Mouse (Mus musculus): ENCODE measurements around the gene Fam83c. TPM values are rescaled to one million over a fixed set of nuclear protein-coding genes. Genes with fewer than 3 reads are reported as not detected.

Gene Fam83c
- polyA plus RNA-seq (2016; fragmentation: Nextera tagmentation; extraction: Ambion mirVana), result 0.36 and 0.38 TPM in 2 replicates

GRCm38 (mm10) chr2:155834732-155835131, at the start of gene Fam83c:
TSS of gene Fam83c (minus strand) at chr2:155834854.
- Histone ChIP-seq H3K27me3 (0 out of 2 replicates have a peak, but pooled peaks cover 11% of the 10 kb centered on the region), H3K4me2 (replicated peaks) (no peak within 1 kb of the TSS), H3K36me3 (no peaks in the 10 kb centered on the region), H3K27ac (no peak within 1 kb of the TSS), H3K9me3 (no peaks in the 10 kb centered on the region), H3K4me1 (no peaks in the 10 kb centered on the region), H3K9ac (no peak within 1 kb of the TSS), H3K4me3 (no peak within 1 kb of the TSS)
- no peak for ATAC-seq (ENCODE audit: insufficient number of reproducible peaks, insufficient read depth, low FRiP score, low TSS enrichment)
- 58% methylated on average over 9 of the region's 9 CpGs for WGBS

- Histone ChIP-seq H3K9me3 (no peaks in the 10 kb centered on the region), H3K4me2 (replicated peaks) (no peak overlapping the region), H3K4me3 (no peak overlapping the region), H3K27me3 (no peaks in the 10 kb centered on the region), H3K9ac (no peak overlapping the region), H3K36me3 (peaks cover 34% of the 10 kb centered on the region), H3K27ac (no peak overlapping the region), H3K4me1 (no peaks in the 10 kb centered on the region; the same call in 1 of the 2 replicates)
- no peak for ATAC-seq (ENCODE audit: insufficient number of reproducible peaks, insufficient read depth, low FRiP score, low TSS enrichment)
- 91% methylated on average over 3 of the region's 3 CpGs for WGBS
Measured at GRCm38 (mm10) chr2:155882087-155882486, 47.4 kb upstream of the Fam83c start.

GRCm38 (mm10) chr2:155878964-155879876, 44.6 kb upstream of the Fam83c start:
- no peaks in the 10 kb centered on the region; the same call in 1 of the 2 replicates for H3K4me1 ChIP-seq
- H3K27ac ChIP-seq, result no peak overlapping the region
- no peaks in the 10 kb centered on the region for H3K27me3 ChIP-seq
- WGBS, result 76% methylated on average over 21 of the region's 21 CpGs
- no peaks in the 10 kb centered on the region for H3K9me3 ChIP-seq
- peaks cover 26% of the 10 kb centered on the region for H3K36me3 ChIP-seq
- no peak overlapping the region for H3K9ac ChIP-seq
- H3K4me2 ChIP-seq (replicated peaks), result no peak overlapping the region
- ATAC-seq (ENCODE audit: insufficient number of reproducible peaks, insufficient read depth, low FRiP score, low TSS enrichment), result no peak
- no peak overlapping the region for H3K4me3 ChIP-seq

- no peak overlapping the region for H3K4me2 ChIP-seq (replicated peaks)
- H3K36me3 ChIP-seq, result peaks cover 17% of the 10 kb centered on the region
- 78% methylated on average over 6 of the region's 6 CpGs for WGBS
- no peak for ATAC-seq (ENCODE audit: insufficient number of reproducible peaks, insufficient read depth, low FRiP score, low TSS enrichment)
- no peak overlapping the region for H3K9ac ChIP-seq
- no peak overlapping the region for H3K4me3 ChIP-seq
- H3K27ac ChIP-seq, result peak overlapping the region; percentile 69
- H3K27me3 ChIP-seq, result no peaks in the 10 kb centered on the region
- H3K4me1 ChIP-seq, result peaks cover 14% of the 10 kb centered on the region; the same call in 1 of the 2 replicates
- H3K9me3 ChIP-seq, result no peaks in the 10 kb centered on the region
Measured at GRCm38 (mm10) chr2:155873636-155874035, 39.0 kb upstream of the Fam83c start.

GRCm38 (mm10) chr2:155872930-155873507, 38.4 kb upstream of the Fam83c start:
- no peaks in the 10 kb centered on the region for H3K9me3 ChIP-seq
- peaks cover 18% of the 10 kb centered on the region for H3K36me3 ChIP-seq
- H3K4me2 ChIP-seq (replicated peaks), result no peak overlapping the region
- H3K27ac ChIP-seq, result peak overlapping the region; percentile 69; the same call in 1 of the 2 replicates
- no peaks in the 10 kb centered on the region for H3K27me3 ChIP-seq
- 45% methylated on average over 10 of the region's 10 CpGs for WGBS
- no peak overlapping the region for H3K9ac ChIP-seq
- H3K4me3 ChIP-seq, result no peak overlapping the region
- H3K4me1 ChIP-seq, result peaks cover 14% of the 10 kb centered on the region; the same call in 1 of the 2 replicates
- no peak for ATAC-seq (ENCODE audit: insufficient number of reproducible peaks, insufficient read depth, low FRiP score, low TSS enrichment)

GRCm38 (mm10) chr2:155872486-155872885, 37.8 kb upstream of the Fam83c start:
- WGBS, result 79% methylated on average over 8 of the region's 8 CpGs
- H3K27me3 ChIP-seq, result no peaks in the 10 kb centered on the region
- H3K36me3 ChIP-seq, result peaks cover 23% of the 10 kb centered on the region
- H3K4me2 ChIP-seq (replicated peaks), result no peak overlapping the region
- no peak for ATAC-seq (ENCODE audit: insufficient number of reproducible peaks, insufficient read depth, low FRiP score, low TSS enrichment)
- no peak overlapping the region for H3K4me3 ChIP-seq
- no peaks in the 10 kb centered on the region for H3K9me3 ChIP-seq
- peaks cover 14% of the 10 kb centered on the region; the same call in 1 of the 2 replicates for H3K4me1 ChIP-seq
- no peak overlapping the region for H3K9ac ChIP-seq
- H3K27ac ChIP-seq, result 0 out of 2 replicates have a peak overlapping the region, but pooled peaks have one; percentile 42

- H3K4me2 ChIP-seq (replicated peaks), result no peak overlapping the region
- ATAC-seq (ENCODE audit: insufficient number of reproducible peaks, insufficient read depth, low FRiP score, low TSS enrichment), result no peak
- no peaks in the 10 kb centered on the region for H3K9me3 ChIP-seq
- H3K27ac ChIP-seq, result no peak overlapping the region
- H3K36me3 ChIP-seq, result peaks cover 20% of the 10 kb centered on the region
- H3K27me3 ChIP-seq, result no peaks in the 10 kb centered on the region
- 78% methylated on average over 5 of the region's 5 CpGs for WGBS
- peaks cover 14% of the 10 kb centered on the region; the same call in 1 of the 2 replicates for H3K4me1 ChIP-seq
- H3K4me3 ChIP-seq, result no peak overlapping the region
- H3K9ac ChIP-seq, result no peak overlapping the region
Measured at GRCm38 (mm10) chr2:155869772-155870171, 35.1 kb upstream of the Fam83c start.

- no peaks in the 10 kb centered on the region for H3K27me3 ChIP-seq
- WGBS, result 95% methylated on average over 8 of the region's 8 CpGs
- H3K4me3 ChIP-seq, result no peak overlapping the region
- H3K9ac ChIP-seq, result no peak overlapping the region
- no peak for ATAC-seq (ENCODE audit: insufficient number of reproducible peaks, insufficient read depth, low FRiP score, low TSS enrichment)
- H3K36me3 ChIP-seq, result peaks cover 20% of the 10 kb centered on the region
- H3K27ac ChIP-seq, result no peak overlapping the region
- peaks cover 10% of the 10 kb centered on the region; the same call in 1 of the 2 replicates for H3K4me1 ChIP-seq
- H3K4me2 ChIP-seq (replicated peaks), result no peak overlapping the region
- no peaks in the 10 kb centered on the region for H3K9me3 ChIP-seq
Measured at GRCm38 (mm10) chr2:155868320-155868719, 33.7 kb upstream of the Fam83c start.

- Histone ChIP-seq H3K9ac (no peak overlapping the region), H3K9me3 (no peaks in the 10 kb centered on the region), H3K27me3 (no peaks in the 10 kb centered on the region), H3K27ac (no peak overlapping the region), H3K36me3 (peaks cover 17% of the 10 kb centered on the region; the same call in 1 of the 2 replicates), H3K4me3 (no peak overlapping the region), H3K4me2 (replicated peaks) (0 out of 2 replicates have a peak overlapping the region, but pooled peaks have one; percentile 9), H3K4me1 (peaks cover 5% of the 10 kb centered on the region; the same call in 1 of the 2 replicates)
- no peak for ATAC-seq (ENCODE audit: insufficient number of reproducible peaks, insufficient read depth, low FRiP score, low TSS enrichment)
- WGBS, result 51% methylated on average over 11 of the region's 11 CpGs
Measured at GRCm38 (mm10) chr2:155863301-155863867, 28.7 kb upstream of the Fam83c start.

GRCm38 (mm10) chr2:155862573-155863300, 28.1 kb upstream of the Fam83c start:
- Histone ChIP-seq H3K4me2 (replicated peaks) (0 out of 2 replicates have a peak overlapping the region, but pooled peaks have one; percentile 9), H3K27ac (0 out of 2 replicates have a peak overlapping the region, but pooled peaks have one; percentile 12)

GRCm38 (mm10) chr2:155861581-155861980, 26.9 kb upstream of the Fam83c start:
- H3K4me2 ChIP-seq (replicated peaks), result no peak overlapping the region
- H3K27ac ChIP-seq, result no peak overlapping the region
- H3K4me3 ChIP-seq, result no peak overlapping the region
- H3K36me3 ChIP-seq, result peaks cover 10% of the 10 kb centered on the region; the same call in 1 of the 2 replicates
- H3K4me1 ChIP-seq, result peaks cover 5% of the 10 kb centered on the region; the same call in 1 of the 2 replicates
- no peak overlapping the region for H3K9ac ChIP-seq
- no peak for ATAC-seq (ENCODE audit: insufficient number of reproducible peaks, insufficient read depth, low FRiP score, low TSS enrichment)
- H3K9me3 ChIP-seq, result no peaks in the 10 kb centered on the region
- H3K27me3 ChIP-seq, result no peaks in the 10 kb centered on the region
- 93% methylated on average over 6 of the region's 6 CpGs for WGBS

More at GRCm38 (mm10) chr2:155862573-155863300, 28.1 kb upstream of the Fam83c start:
- Histone ChIP-seq H3K4me3 (no peak overlapping the region), H3K9ac (no peak overlapping the region), H3K27me3 (no peaks in the 10 kb centered on the region), H3K9me3 (no peaks in the 10 kb centered on the region), H3K36me3 (peaks cover 15% of the 10 kb centered on the region; the same call in 1 of the 2 replicates), H3K4me1 (peaks cover 5% of the 10 kb centered on the region; the same call in 1 of the 2 replicates)
- ATAC-seq (ENCODE audit: insufficient number of reproducible peaks, insufficient read depth, low FRiP score, low TSS enrichment), result no peak; the same call in 1 of the 2 replicates
- WGBS, result 65% methylated on average over 13 of the region's 13 CpGs

Data from embryonic facial prominence, embryonic 12.5 days (tissue).